Mouse (Mus musculus) heart, embryonic 16.5 days (tissue): Measurements from ENCODE around the gene Cd109. TPM values are rescaled to one million over a fixed set of nuclear protein-coding genes. Genes with fewer than 3 reads are reported as not detected.

ENCODE experiments used
- polyA plus RNA-seq: library from polyadenylated mRNA; unstranded; fragments of >200 nt; fragmentation: Nextera tagmentation; extraction: Ambion mirVana; gene quantifications from 2 replicates; pipeline ENCODE4 v1.2.1, GENCODE M21; 2015

Cd109 gene
- polyA plus RNA-seq, 1 experiment from 2014 or later, result 3.6 TPM

Other genes with a start within 250 kb of the Cd109 start
- not detected in 2 replicates for gene Dppa5a, start 247.4 kb upstream of the Cd109 start, polyA plus RNA-seq
- 0.39 and 0.44 TPM in 2 replicates for gene Ooep, start 236.8 kb upstream of the Cd109 start, polyA plus RNA-seq
- 0.08 and 0.12 TPM in 2 replicates for gene Ddx43, start 219.8 kb upstream of the Cd109 start, polyA plus RNA-seq
- gene Cgas, start 172.3 kb upstream of the Cd109 start, polyA plus RNA-seq, result 1.4 and 1.5 TPM in 2 replicates
- 30.1 and 32.8 TPM in 2 replicates for gene Mto1, start 167.3 kb upstream of the Cd109 start, polyA plus RNA-seq
- 0.49 and 0.50 TPM in 2 replicates for gene Gm17324, start 166.8 kb upstream of the Cd109 start, polyA plus RNA-seq
- 3,112 and 3,297 TPM in 2 replicates for gene Eef1a1, start 126.4 kb upstream of the Cd109 start, polyA plus RNA-seq
- 8.8 and 9.7 TPM in 2 replicates for gene Slc17a5, start 27.5 kb upstream of the Cd109 start, polyA plus RNA-seq